Mouse (Mus musculus) myocyte (in vitro differentiated cells): ENCODE results near the gene Nek10. TPM values are rescaled to one million over a fixed set of nuclear protein-coding genes. Genes with fewer than 3 reads are reported as not detected.

Source experiments
- H3K27me3 ChIP-seq: one replicate; pipeline ENCODE4 v1.6.1; 2011; ENCODE audit not compliant: control insufficient read depth, insufficient read depth, insufficient read length
- H3K36me3 ChIP-seq: one replicate; pipeline ENCODE4 v1.6.1; 2011; ENCODE audit not compliant: control insufficient read depth, insufficient read depth
- H3K4me2 ChIP-seq: one replicate; pipeline ENCODE4 v1.6.1; 2011; ENCODE audit warnings: low read depth, control low read depth
- H3K4me3 ChIP-seq: one replicate; pipeline ENCODE4 v1.5.1; 2011; ENCODE audit warnings: mild to moderate bottlenecking, control low read depth, moderate library complexity
- H3K79me2 ChIP-seq: one replicate; pipeline ENCODE4 v1.6.1; 2011; ENCODE audit not compliant: control insufficient read depth, insufficient read depth
- H3ac ChIP-seq: one replicate; pipeline ENCODE4 v1.6.1; 2011; ENCODE audit not compliant: control insufficient read depth, insufficient read length
- CEBPB ChIP-seq: IDR thresholded peaks from 2 replicates; pipeline ENCODE4 v1.6.1; 2011; ENCODE audit warnings: mild to moderate bottlenecking, moderate library complexity; ENCODE audit not compliant: poor library complexity, insufficient read depth, severe bottlenecking
- E2F4 ChIP-seq: IDR thresholded peaks from one replicate; pipeline ENCODE4 v1.6.1; 2011; ENCODE audit warnings: mild to moderate bottlenecking, control low read depth, moderate library complexity; ENCODE audit not compliant: insufficient read depth
- MAX ChIP-seq: IDR thresholded peaks from one replicate; pipeline ENCODE4 v1.6.1; 2011; ENCODE audit warnings: low read depth, mild to moderate bottlenecking, control low read depth
- MYOD1 ChIP-seq, 3 experiments: IDR thresholded peaks; one replicate each; pipeline ENCODE4 v1.6.1; 2011; ENCODE audit warnings: control low read depth in 2 of 3, low read depth in 2 of 3, mild to moderate bottlenecking in 2 of 3, moderate library complexity in 1 of 3; ENCODE audit not compliant: insufficient read length in 2 of 3, control insufficient read depth in 1 of 3
- MYOG ChIP-seq, 3 experiments: IDR thresholded peaks; one replicate each; pipeline ENCODE4 v1.6.1; 2011; ENCODE audit warnings: control low read depth in 2 of 3, low read depth in 2 of 3, mild to moderate bottlenecking in 2 of 3; ENCODE audit not compliant: insufficient read length in 2 of 3, control insufficient read depth in 1 of 3, insufficient read depth in 1 of 3
- POLR2A ChIP-seq: IDR thresholded peaks from one replicate; pipeline ENCODE4 v1.6.1; 2011; ENCODE audit warnings: low read depth, mild to moderate bottlenecking, control low read depth, moderate library complexity; ENCODE audit not compliant: insufficient read length
- POLR2AphosphoS2 ChIP-seq: IDR thresholded peaks from one replicate; pipeline ENCODE4 v1.6.1; 2011; ENCODE audit warnings: low read depth, control low read depth; ENCODE audit not compliant: insufficient read length
- REST ChIP-seq: IDR thresholded peaks from one replicate; pipeline ENCODE4 v1.6.1; 2011; ENCODE audit warnings: mild to moderate bottlenecking, control low read depth, moderate library complexity; ENCODE audit not compliant: insufficient read depth, insufficient read length
- SRF ChIP-seq: IDR thresholded peaks from one replicate; pipeline ENCODE4 v1.6.1; 2011; ENCODE audit warnings: low read depth; ENCODE audit not compliant: control insufficient read depth, insufficient read length
- TCF12 ChIP-seq: IDR thresholded peaks from one replicate; pipeline ENCODE4 v1.6.1; 2011; ENCODE audit warnings: mild to moderate bottlenecking, control low read depth; ENCODE audit not compliant: poor library complexity, insufficient read depth, severe bottlenecking
- TCF3 ChIP-seq: IDR thresholded peaks from one replicate; pipeline ENCODE4 v1.6.1; 2011; ENCODE audit warnings: low read depth, control low read depth; ENCODE audit not compliant: insufficient read length
- USF1 ChIP-seq: IDR thresholded peaks from one replicate; pipeline ENCODE4 v1.6.1; 2011; ENCODE audit warnings: low read depth, mild to moderate bottlenecking, control low read depth, moderate library complexity
- polyA plus RNA-seq: library from polyadenylated mRNA; unstranded; fragments of >200 nt; fragmentation: generic; extraction: Trizol; gene quantifications from one replicate; pipeline ENCODE4 v1.2.1, GENCODE M21; 2012; ENCODE audit warnings: missing spikeins

The Nek10 gene
- polyA plus RNA-seq, 1 experiment, result 0.10 TPM

DNA sequence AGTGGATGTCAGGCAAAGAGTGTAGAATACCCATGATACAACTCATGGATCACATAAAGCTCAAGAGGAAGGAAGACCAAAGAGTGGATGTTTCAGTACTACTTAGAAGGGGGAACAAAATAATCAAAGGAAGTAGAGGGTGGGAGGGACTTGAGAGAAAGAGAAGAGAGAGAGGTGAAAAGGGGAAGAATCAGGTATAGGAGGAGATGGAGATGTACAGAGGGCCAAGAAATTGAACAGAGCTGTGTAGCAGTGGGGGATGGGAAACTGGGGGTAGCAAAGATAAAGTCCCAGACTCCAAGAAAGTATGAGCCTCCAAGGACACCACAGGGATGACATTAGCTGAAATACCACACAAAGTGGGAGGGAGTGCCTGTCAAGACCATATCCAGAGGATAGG lies 91.6 kb downstream of the Nek10 start:
- no peak overlapping the region for H3ac ChIP-seq
- no peak overlapping the region for H3K4me3 ChIP-seq
- H3K79me2 ChIP-seq, result no peaks in the 10 kb centered on the region
- H3K36me3 ChIP-seq, result no peaks in the 10 kb centered on the region
- TF ChIP-seq CEBPB (no peak), MYOG (IDR thresholded peaks at IDR 0.05; ENCODE audit: control insufficient read depth in 1 of 3, insufficient read depth in 1 of 3, insufficient read length in 2 of 3, low read depth in 2 of 3) (no peak), MAX (no peak), E2F4 (no peak), MYOD1 (IDR thresholded peaks at IDR 0.05; ENCODE audit: control insufficient read depth in 1 of 3, insufficient read length in 2 of 3, low read depth in 2 of 3) (no peak), SRF (no peak), REST (no peak), TCF12 (no peak), TCF3 (no peak), POLR2AphosphoS2 (no peak), POLR2A (no peak), USF1 (no peak)
- no peak overlapping the region for H3K4me2 ChIP-seq
- no peaks in the 10 kb centered on the region for H3K27me3 ChIP-seq

DNA sequence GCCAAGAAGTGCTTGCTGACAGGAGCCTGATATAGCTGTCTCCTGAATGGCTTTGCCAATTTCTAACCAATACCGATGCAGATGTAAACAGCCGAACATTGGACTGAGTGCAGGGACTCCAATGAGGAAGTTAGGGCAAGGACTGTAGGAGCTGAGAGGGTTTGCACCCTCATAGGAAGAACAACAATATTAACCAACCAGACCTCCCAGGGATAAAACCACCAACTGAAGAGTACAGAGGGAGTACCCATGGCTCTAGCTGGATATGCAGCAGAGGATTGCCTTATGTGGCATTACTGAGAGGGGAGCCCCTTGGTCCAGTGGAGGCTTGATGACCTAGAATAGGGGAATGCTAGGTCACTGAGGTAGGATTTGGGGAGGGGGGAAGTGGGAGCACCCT lies 92.1 kb downstream of the Nek10 start:
- Histone ChIP-seq H3ac (no peak overlapping the region), H3K79me2 (no peaks in the 10 kb centered on the region), H3K4me2 (no peak overlapping the region), H3K27me3 (no peaks in the 10 kb centered on the region), H3K36me3 (no peaks in the 10 kb centered on the region), H3K4me3 (no peak overlapping the region)
- TF ChIP-seq POLR2A (no peak), MYOD1 (IDR thresholded peaks at IDR 0.05; ENCODE audit: control insufficient read depth in 1 of 3, insufficient read length in 2 of 3, low read depth in 2 of 3) (no peak), SRF (no peak), TCF3 (no peak), TCF12 (no peak), CEBPB (no peak), REST (no peak), MAX (no peak), USF1 (no peak), MYOG (IDR thresholded peaks at IDR 0.05; ENCODE audit: control insufficient read depth in 1 of 3, insufficient read depth in 1 of 3, insufficient read length in 2 of 3, low read depth in 2 of 3) (no peak), POLR2AphosphoS2 (no peak), E2F4 (no peak)

DNA sequence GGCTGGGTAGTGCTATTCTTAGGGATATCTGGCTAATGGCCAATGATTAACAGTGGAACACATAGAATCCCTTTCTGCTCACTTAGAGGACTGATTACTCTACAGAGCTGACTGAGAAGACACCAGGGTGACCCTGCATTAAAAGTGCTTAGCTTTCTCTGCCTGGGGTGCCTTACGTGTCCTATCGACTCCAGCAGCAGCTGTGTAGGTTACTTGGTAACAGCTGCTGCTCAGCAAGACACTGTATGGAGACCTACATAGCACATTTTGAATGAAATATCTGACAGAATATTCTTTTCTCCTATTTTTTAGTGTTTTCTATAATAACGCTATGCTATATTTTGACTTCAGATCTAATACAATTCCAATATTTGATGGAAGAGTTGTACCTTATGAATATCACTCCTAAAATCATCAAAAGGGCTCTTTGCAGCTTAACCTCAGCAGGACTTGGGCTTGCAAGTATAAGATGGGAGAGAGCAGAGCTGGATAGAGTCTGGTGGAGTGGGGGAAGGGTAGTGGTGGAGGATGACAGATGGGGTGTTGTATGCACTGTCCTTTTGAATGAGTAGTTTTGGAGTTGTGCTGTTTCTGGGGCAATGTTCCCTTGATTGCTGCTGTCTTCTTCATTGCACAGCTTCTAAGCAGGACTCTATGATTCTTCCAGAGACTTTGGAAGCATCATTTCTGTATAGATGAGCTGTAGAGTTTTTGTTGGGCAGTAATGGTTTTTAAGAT lies 93.4 kb downstream of the Nek10 start:
- Histone ChIP-seq H3K79me2 (no peaks in the 10 kb centered on the region), H3K4me3 (no peak overlapping the region), H3ac (no peak overlapping the region), H3K4me2 (no peak overlapping the region), H3K36me3 (no peaks in the 10 kb centered on the region), H3K27me3 (no peaks in the 10 kb centered on the region)
- TF ChIP-seq TCF12 (no peak), MYOG (IDR thresholded peaks at IDR 0.05; ENCODE audit: control insufficient read depth in 1 of 3, insufficient read depth in 1 of 3, insufficient read length in 2 of 3, low read depth in 2 of 3) (no peak), CEBPB (no peak), SRF (no peak), TCF3 (no peak), POLR2A (no peak), MYOD1 (IDR thresholded peaks at IDR 0.05; ENCODE audit: control insufficient read depth in 1 of 3, insufficient read length in 2 of 3, low read depth in 2 of 3) (no peak), E2F4 (no peak), POLR2AphosphoS2 (no peak), USF1 (no peak), REST (no peak), MAX (no peak)

DNA sequence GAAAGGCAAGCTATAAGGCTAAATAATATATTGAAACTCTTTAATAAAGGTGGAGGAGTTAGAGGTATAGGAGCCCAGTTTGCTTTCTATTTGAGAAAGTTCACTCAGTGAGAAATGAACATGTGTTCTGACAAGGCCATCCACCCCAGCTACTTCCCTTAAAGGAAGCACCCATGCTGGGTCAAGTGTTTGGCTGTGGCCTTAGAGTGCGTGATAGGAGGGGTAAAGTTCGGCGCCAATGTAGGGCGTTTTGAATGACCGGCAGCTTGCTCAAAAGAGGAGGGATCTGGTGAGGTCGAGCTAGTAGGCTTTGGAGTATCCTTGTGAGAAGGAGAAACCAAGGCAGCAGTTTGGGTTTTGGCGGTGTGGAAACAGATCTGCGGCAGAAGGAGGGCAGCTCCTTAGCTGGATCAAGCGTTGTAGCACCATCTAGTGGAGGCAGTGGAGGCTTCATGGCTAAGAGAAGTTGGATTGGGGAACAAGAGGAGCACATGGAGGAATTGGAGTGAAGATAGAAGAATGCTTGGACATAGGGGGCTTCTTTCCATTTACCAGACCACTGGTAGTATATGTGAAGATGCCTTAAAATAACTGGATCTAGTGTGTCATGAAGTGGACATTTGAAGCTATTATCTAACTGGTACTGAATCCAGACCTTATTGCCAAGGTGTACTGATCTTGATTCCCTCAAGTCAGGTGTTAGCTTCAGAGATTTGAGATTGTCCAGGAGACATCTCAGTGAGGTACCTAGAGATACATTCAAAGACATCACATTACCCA lies 101.7 kb downstream of the Nek10 start:
- H3K4me2 ChIP-seq, result no peak overlapping the region
- TF ChIP-seq MAX, result no peak
- TF ChIP-seq POLR2AphosphoS2, result no peak
- TF ChIP-seq E2F4, result no peak
- no peak for TF ChIP-seq MYOG (IDR thresholded peaks at IDR 0.05; ENCODE audit: control insufficient read depth in 1 of 3, insufficient read depth in 1 of 3, insufficient read length in 2 of 3, low read depth in 2 of 3)
- no peaks in the 10 kb centered on the region for H3K27me3 ChIP-seq
- no peaks in the 10 kb centered on the region for H3K79me2 ChIP-seq
- no peak overlapping the region for H3ac ChIP-seq
- no peak overlapping the region for H3K4me3 ChIP-seq
- no peaks in the 10 kb centered on the region for H3K36me3 ChIP-seq
